Mouse (Mus musculus) G1E (cell line): ENCODE measurements around the gene Lsm7. TPM values are rescaled to one million over a fixed set of nuclear protein-coding genes. Genes with fewer than 3 reads are reported as not detected.

ENCODE experiments used
- ATAC-seq: 2 replicates; pipeline ENCODE4 v1.8.0; 2016; ENCODE audit warnings: mild to moderate bottlenecking; ENCODE audit not compliant: insufficient number of reproducible peaks, poor library complexity, low FRiP score, severe bottlenecking; ENCODE audit errors: extremely low read depth
- DNase-seq: peaks from one replicate; pipeline ENCODE4 v3.0.0; 2012; ENCODE audit warnings: low spot score
- H3K27me3 ChIP-seq: 2 replicates; pipeline ENCODE4 v1.6.1; 2012; ENCODE audit warnings: mild to moderate bottlenecking, low read length, inconsistent platforms; ENCODE audit not compliant: insufficient read depth
- H3K36me3 ChIP-seq: replicated peaks from 2 replicates; pipeline ENCODE3; 2012; ENCODE audit warnings: mild to moderate bottlenecking, inconsistent platforms
- H3K4me1 ChIP-seq: 2 replicates; pipeline ENCODE4 v1.6.1; 2012; ENCODE audit warnings: low read depth, low read length, inconsistent platforms, mixed read lengths; ENCODE audit not compliant: insufficient read depth
- H3K4me3 ChIP-seq: 2 replicates; pipeline ENCODE4 v1.5.1; 2012; ENCODE audit warnings: low read depth, mild to moderate bottlenecking, inconsistent platforms, low read length, moderate library complexity, mixed read lengths
- H3K9me3 ChIP-seq: replicated peaks from 2 replicates; pipeline ENCODE4 v1.6.1; 2012; ENCODE audit warnings: inconsistent platforms
- CTCF ChIP-seq: IDR thresholded peaks from 2 replicates; pipeline ENCODE4 v1.5.1; 2012; ENCODE audit warnings: low read depth, low read length, inconsistent platforms, mixed read lengths
- GATA1 ChIP-seq: IDR thresholded peaks from 2 replicates; pipeline ENCODE4 v1.6.1; 2012; ENCODE audit warnings: borderline replicate concordance, low read length, inconsistent platforms, mixed read lengths
- GATA2 ChIP-seq: IDR thresholded peaks from 2 replicates; pipeline ENCODE4 v1.6.1; 2012; ENCODE audit warnings: low read depth, low read length, inconsistent platforms, borderline replicate concordance
- POLR2AphosphoS5 ChIP-seq: IDR thresholded peaks from 2 replicates; pipeline ENCODE4 v1.6.1; 2012; ENCODE audit warnings: low read depth, low read length, inconsistent platforms; ENCODE audit not compliant: insufficient replicate concordance
- TAL1 ChIP-seq: conservative IDR thresholded peaks from 2 replicates; pipeline ENCODE4 v1.6.1; 2012; ENCODE audit warnings: low read depth, low read length, inconsistent platforms, mixed read lengths
- polyA plus RNA-seq: library from polyadenylated mRNA; stranded (reverse); fragments of >175 nt; gene quantifications from 2 replicates; pipeline ENCODE4 v1.2.3, GENCODE M21; 2012
- total RNA-seq, 2 experiments: library from RNA; stranded (forward) in 1 of 2; stranded (reverse) in 1 of 2; fragments of 200-1000 nt in 1 of 2; fragments of >200 nt in 1 of 2; fragmentation: Nextera tagmentation in 1 of 2; gene quantifications; 2 replicates each; pipeline ENCODE4 v1.2.3; 2014 to 2017

Lsm7 gene
- total and polyA plus RNA-seq, 3 experiments: 51.2 to 282 (median 269) TPM

GRCm38 (mm10) chr10:80896581-80897485, 41.8 kb upstream of the Lsm7 start:
- H3K4me1 ChIP-seq: peaks cover 41% of the 10 kb centered on the region
- 0 out of 2 replicates have a peak overlapping the region, but pooled peaks have one; percentile 7 for H3K4me3 ChIP-seq
- peaks cover 40% of the 10 kb centered on the region for H3K36me3 ChIP-seq
- no peak for TF ChIP-seq CTCF
- no peak for TF ChIP-seq POLR2AphosphoS5
- no peak for TF ChIP-seq TAL1
- TF ChIP-seq GATA2: no peak
- TF ChIP-seq GATA1: no peak
- H3K9me3 ChIP-seq: peaks cover 5% of the 10 kb centered on the region; the same call in 1 of the 2 replicates
- ATAC-seq (no peak), DNase-seq (no peak)
- H3K27me3 ChIP-seq: peaks cover 19% of the 10 kb centered on the region; the same call in 1 of the 2 replicates

- Histone ChIP-seq H3K4me3 (no peak overlapping the region), H3K9me3 (peaks cover 5% of the 10 kb centered on the region; the same call in 1 of the 2 replicates), H3K36me3 (peaks cover 40% of the 10 kb centered on the region), H3K4me1 (peaks cover 34% of the 10 kb centered on the region), H3K27me3 (peaks cover 25% of the 10 kb centered on the region; the same call in 1 of the 2 replicates)
- no peak for ATAC-seq
- no peak for DNase-seq
- TF ChIP-seq GATA1 (no peak), GATA2 (no peak), POLR2AphosphoS5 (no peak), CTCF (no peak), TAL1 (no peak)
Observed at GRCm38 (mm10) chr10:80895697-80896096, 40.7 kb upstream of the Lsm7 start.

DNA sequence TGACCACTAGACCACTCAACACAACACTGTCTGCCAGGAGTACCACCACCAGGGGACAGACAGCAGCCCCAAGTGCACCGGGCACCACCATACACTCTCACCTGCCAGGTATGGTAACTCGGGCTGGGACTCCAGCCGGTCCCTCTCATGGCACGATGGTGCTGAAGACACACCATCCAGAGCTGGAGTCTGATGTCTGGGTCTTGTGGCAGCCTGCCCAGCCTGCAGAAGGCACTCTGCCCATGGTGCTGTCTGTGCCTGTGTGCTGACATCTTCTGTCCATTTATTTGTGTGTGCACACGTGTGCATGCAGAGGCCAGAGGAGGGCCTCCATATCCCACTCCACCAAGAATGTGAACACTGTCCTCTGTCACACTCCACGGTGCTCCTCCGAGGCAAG, 40.1 kb upstream of the Lsm7 start:
- H3K9me3 ChIP-seq: peaks cover 5% of the 10 kb centered on the region; the same call in 1 of the 2 replicates
- TF ChIP-seq POLR2AphosphoS5 (peak; percentile 24; the same call in 1 of the 2 replicates), TAL1 (no peak)
- H3K27me3 ChIP-seq: peaks cover 29% of the 10 kb centered on the region
- peaks cover 39% of the 10 kb centered on the region for H3K36me3 ChIP-seq
- peaks cover 33% of the 10 kb centered on the region for H3K4me1 ChIP-seq
- ATAC-seq: no peak
- no peak for DNase-seq
- H3K4me3 ChIP-seq: no peak overlapping the region

DNA sequence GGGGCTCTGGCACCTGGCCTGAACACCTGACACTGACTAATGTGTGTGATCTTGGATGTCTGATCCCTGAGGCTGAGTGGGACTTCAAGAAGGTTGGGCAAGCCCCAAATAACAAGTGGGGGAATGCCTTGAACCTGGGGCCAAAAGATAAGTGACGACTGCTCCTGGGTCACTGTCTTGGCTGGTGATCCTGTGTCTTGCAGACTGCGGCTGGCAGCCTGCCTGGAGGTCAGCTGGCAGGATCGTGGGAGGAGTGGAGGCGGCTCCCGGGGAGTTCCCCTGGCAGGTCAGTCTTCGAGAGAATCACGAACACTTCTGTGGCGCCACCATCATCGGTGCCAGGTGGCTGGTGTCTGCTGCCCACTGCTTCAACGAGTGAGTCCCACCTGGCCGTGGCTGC, 32.2 kb upstream of the Lsm7 start:
- ATAC-seq (no peak), DNase-seq (no peak)

GRCm38 (mm10) chr10:80881301-80881700, 26.3 kb upstream of the Lsm7 start:
- no peak for ATAC-seq
- DNase-seq: no peak

More for the DNA sequence above, 32.2 kb upstream of the Lsm7 start:
- peaks cover 3% of the 10 kb centered on the region; the same call in 1 of the 2 replicates for H3K9me3 ChIP-seq
- H3K4me3 ChIP-seq: no peak overlapping the region
- peaks cover 8% of the 10 kb centered on the region for H3K4me1 ChIP-seq
- H3K27me3 ChIP-seq: peaks cover 65% of the 10 kb centered on the region
- TF ChIP-seq CTCF: no peak
- no peak for TF ChIP-seq TAL1
- no peak for TF ChIP-seq GATA2
- TF ChIP-seq GATA1: no peak
- no peak for TF ChIP-seq POLR2AphosphoS5
- no peaks in the 10 kb centered on the region for H3K36me3 ChIP-seq

DNA sequence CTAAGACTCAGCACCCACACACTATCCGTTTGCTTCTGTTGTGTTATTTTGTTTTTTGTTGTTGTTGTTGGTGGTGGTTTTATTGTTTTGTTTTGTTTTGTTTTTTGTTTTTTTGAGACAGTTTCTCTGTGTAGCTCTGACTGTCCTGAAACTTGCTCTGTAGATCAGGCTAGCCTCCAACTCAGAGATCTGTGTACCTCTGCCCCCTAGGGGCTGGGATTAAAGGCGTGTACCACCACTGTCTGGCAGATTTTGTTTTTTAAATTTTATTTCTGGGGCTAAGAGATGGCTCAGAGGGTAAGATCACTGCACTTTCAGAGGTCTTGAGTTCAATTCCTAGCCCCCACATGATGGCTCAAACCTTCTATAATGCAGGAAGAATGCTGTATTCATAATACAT, 25.9 kb upstream of the Lsm7 start:
- Histone ChIP-seq H3K9me3 (no peaks in the 10 kb centered on the region), H3K27me3 (peaks cover 45% of the 10 kb centered on the region), H3K4me3 (no peak overlapping the region), H3K36me3 (no peaks in the 10 kb centered on the region), H3K4me1 (peaks cover 38% of the 10 kb centered on the region)
- TF ChIP-seq GATA1 (no peak), CTCF (no peak), TAL1 (no peak), GATA2 (no peak), POLR2AphosphoS5 (no peak)
- DNase-seq (no peak), ATAC-seq (no peak)

More at GRCm38 (mm10) chr10:80881301-80881700, 26.3 kb upstream of the Lsm7 start:
- peaks cover 49% of the 10 kb centered on the region for H3K27me3 ChIP-seq
- H3K4me1 ChIP-seq: peaks cover 34% of the 10 kb centered on the region
- no peaks in the 10 kb centered on the region for H3K9me3 ChIP-seq
- H3K4me3 ChIP-seq: no peak overlapping the region
- TF ChIP-seq TAL1 (no peak), CTCF (peak; percentile 88)
- no peaks in the 10 kb centered on the region for H3K36me3 ChIP-seq
